Mouse (Mus musculus) heart, postnatal 0 days (tissue): ENCODE measurements around the gene Acbd3. TPM values are rescaled to one million over a fixed set of nuclear protein-coding genes. Genes with fewer than 3 reads are reported as not detected.

ENCODE experiments used
- ATAC-seq: fragments of 200-750 bp; cut with Nextera tagmentation; 2 replicates; pipeline ENCODE4 v1.8.0; 2017; ENCODE audit warnings: low read depth, moderate number of reproducible peaks, moderate library complexity; ENCODE audit not compliant: insufficient read depth
- DNase-seq: peaks from one replicate; pipeline ENCODE4 v3.0.0-alpha.2; 2016; ENCODE audit warnings: low spot score
- H3K27ac ChIP-seq: fragments of 300-500 bp; sonication (generic); 2 replicates; pipeline ENCODE4 v1.5.1; 2014; ENCODE audit warnings: low read depth, mild to moderate bottlenecking
- H3K27me3 ChIP-seq: fragments of 300-500 bp; sonication (generic); 2 replicates; pipeline ENCODE4 v1.6.1; 2014; ENCODE audit warnings: low read length, mixed read lengths; ENCODE audit not compliant: control insufficient read depth, insufficient read depth
- H3K36me3 ChIP-seq: fragments of 300-500 bp; sonication (generic); replicated peaks from 2 replicates; pipeline ENCODE4 v1.6.1; 2014; ENCODE audit warnings: low read length, mixed read lengths; ENCODE audit not compliant: control insufficient read depth, insufficient read depth
- H3K4me1 ChIP-seq: fragments of 300-500 bp; sonication (generic); 2 replicates; pipeline ENCODE4 v1.6.1; 2014; ENCODE audit warnings: antibody characterized with exemption; ENCODE audit not compliant: control insufficient read depth, insufficient read depth
- H3K4me2 ChIP-seq: fragments of 300-500 bp; sonication (generic); 2 replicates; pipeline ENCODE4 v1.6.1; 2014; ENCODE audit warnings: low read depth, mild to moderate bottlenecking, low read length, moderate library complexity
- H3K4me3 ChIP-seq: fragments of 300-500 bp; sonication (generic); 2 replicates; pipeline ENCODE4 v1.5.1; 2014; ENCODE audit warnings: low read depth, low read length
- H3K9ac ChIP-seq: fragments of 300-500 bp; sonication (generic); replicated peaks from 2 replicates; pipeline ENCODE4 v1.6.1; 2014; ENCODE audit warnings: low read depth, low read length, mixed read lengths
- H3K9me3 ChIP-seq: fragments of 300-500 bp; sonication (generic); replicated peaks from 2 replicates; pipeline ENCODE4 v1.6.1; 2016; ENCODE audit warnings: low read length; ENCODE audit not compliant: control insufficient read depth
- CTCF ChIP-seq: IDR thresholded peaks from 2 replicates; pipeline ENCODE4 v1.5.1; 2016; ENCODE audit warnings: antibody characterized with exemption, control low read depth, low read depth
- EP300 ChIP-seq: IDR thresholded peaks from 2 replicates; pipeline ENCODE4 v1.6.1; 2016; ENCODE audit warnings: antibody characterized with exemption, low read depth
- WGBS: fragments of 180-500 bp; shearing (Covaris S2); extraction: QIAGEN DNeasy Blood & Tissue Kit; methylation state at CpG from one replicate; pipeline ENCODE4 v1.1.7; 2014; 5-methylcytosine and 5-hydroxymethylcytosine counted together
- polyA plus RNA-seq: library from polyadenylated mRNA; unstranded; fragments of >200 nt; fragmentation: Nextera tagmentation; extraction: Ambion mirVana; gene quantifications from 2 replicates; pipeline ENCODE4 v1.2.1, GENCODE M21; 2015
- total RNA-seq: library from RNA; depleted of rRNA; stranded (reverse); fragments of >200 nt; gene quantifications from 2 replicates; pipeline ENCODE4 v1.2.3, GENCODE M21; 2014; ENCODE audit warnings: low replicate concordance

Gene Acbd3
- total and polyA plus RNA-seq, 2 experiments from 2014 or later = 13.2 to 26.4 TPM

GRCm38 (mm10) chr1:180778403-180778754 lies 52.5 kb downstream of the Acbd3 start:
- Histone ChIP-seq H3K36me3 (no peaks in the 10 kb centered on the region), H3K27ac (peak overlapping the region; percentile 98), H3K4me1 (peaks cover 17% of the 10 kb centered on the region), H3K27me3 (no peaks in the 10 kb centered on the region), H3K9ac (peak overlapping the region; percentile 84), H3K4me3 (peak overlapping the region; percentile 71), H3K9me3 (no peaks in the 10 kb centered on the region), H3K4me2 (peak overlapping the region; percentile 92)
- no peak for DNase-seq
- WGBS = 2% methylated on average over 13 of the region's 13 CpGs
- peak; percentile 40 for ATAC-seq
- TF ChIP-seq CTCF (no peak), EP300 (no peak; the same call in 1 of the 2 replicates)

- 86% methylated on average over 10 of the region's 10 CpGs for WGBS
- Histone ChIP-seq H3K9me3 (no peaks in the 10 kb centered on the region), H3K9ac (no peak overlapping the region), H3K27me3 (no peaks in the 10 kb centered on the region), H3K36me3 (no peaks in the 10 kb centered on the region), H3K4me2 (peak overlapping the region; percentile 92), H3K4me3 (no peak overlapping the region), H3K27ac (no peak overlapping the region), H3K4me1 (peaks cover 17% of the 10 kb centered on the region)
- ATAC-seq (no peak), DNase-seq (no peak)
- no peak for TF ChIP-seq CTCF
- no peak for TF ChIP-seq EP300
Observed at GRCm38 (mm10) chr1:180778941-180779340, 53.1 kb downstream of the Acbd3 start.

- H3K4me3 ChIP-seq = no peak overlapping the region
- no peaks in the 10 kb centered on the region for H3K27me3 ChIP-seq
- WGBS = 87% methylated on average over 8 of the region's 8 CpGs
- H3K9ac ChIP-seq = no peak overlapping the region
- H3K9me3 ChIP-seq = no peaks in the 10 kb centered on the region
- DNase-seq = no peak
- peaks cover 17% of the 10 kb centered on the region for H3K4me1 ChIP-seq
- ATAC-seq = no peak
- TF ChIP-seq EP300 = no peak
- TF ChIP-seq CTCF = no peak
- no peak overlapping the region for H3K27ac ChIP-seq
- no peaks in the 10 kb centered on the region for H3K36me3 ChIP-seq
- H3K4me2 ChIP-seq = no peak overlapping the region
Observed at GRCm38 (mm10) chr1:180780291-180780690, 54.4 kb downstream of the Acbd3 start.

- no peak for DNase-seq
- ATAC-seq = no peak
- no peak for TF ChIP-seq CTCF
- no peak for TF ChIP-seq EP300
- Histone ChIP-seq H3K27ac (no peak overlapping the region), H3K36me3 (no peaks in the 10 kb centered on the region), H3K9me3 (no peaks in the 10 kb centered on the region), H3K9ac (no peak overlapping the region), H3K4me2 (no peak overlapping the region), H3K4me1 (peaks cover 8% of the 10 kb centered on the region), H3K4me3 (no peak overlapping the region), H3K27me3 (no peaks in the 10 kb centered on the region)
- WGBS = 75% methylated on average over 5 of the region's 5 CpGs
Observed at GRCm38 (mm10) chr1:180781250-180781649, 55.4 kb downstream of the Acbd3 start.

- Histone ChIP-seq H3K36me3 (no peaks in the 10 kb centered on the region), H3K4me1 (no peaks in the 10 kb centered on the region), H3K27ac (no peak overlapping the region), H3K9me3 (no peaks in the 10 kb centered on the region), H3K9ac (no peak overlapping the region), H3K4me3 (no peak overlapping the region), H3K4me2 (no peak overlapping the region), H3K27me3 (no peaks in the 10 kb centered on the region)
- ATAC-seq = no peak
- TF ChIP-seq CTCF = no peak
- TF ChIP-seq EP300 = no peak
- no peak for DNase-seq
- 53% methylated on average over 9 of the region's 9 CpGs for whole genome bisulfite sequencing
Observed at GRCm38 (mm10) chr1:180782906-180783579, 57.2 kb downstream of the Acbd3 start.

- H3K9ac ChIP-seq = no peak overlapping the region
- TF ChIP-seq EP300 (no peak), CTCF (no peak)
- H3K4me3 ChIP-seq = no peak overlapping the region
- H3K27me3 ChIP-seq = no peaks in the 10 kb centered on the region
- ATAC-seq (no peak), DNase-seq (no peak)
- no peaks in the 10 kb centered on the region for H3K9me3 ChIP-seq
- no peaks in the 10 kb centered on the region for H3K4me1 ChIP-seq
- WGBS = 45% methylated on average over 3 of the region's 3 CpGs
- H3K4me2 ChIP-seq = no peak overlapping the region
- no peaks in the 10 kb centered on the region for H3K36me3 ChIP-seq
- H3K27ac ChIP-seq = no peak overlapping the region
Observed at GRCm38 (mm10) chr1:180783580-180783928, 57.7 kb downstream of the Acbd3 start.
